Mouse (Mus musculus) cerebellum, postnatal 4 days (tissue): ENCODE measurements around the gene Enthd1.
"Not testable (repeated sequence)": the region's sequence is repeated elsewhere in the genome, so short reads cannot be mapped to it uniquely, and the experiment has no call there.

Experiments used
- DNase-seq, 2 experiments: peaks; one replicate each; pipeline ENCODE4 v3.0.0; 2022; ENCODE audit warnings: low spot score in 2 of 2, mixed read lengths in 1 of 2

Enthd1 gene

GRCm38 (mm10) chr15:80538075-80538474 is 26.9 kb downstream of the Enthd1 start:
- no peak for DNase-seq

GRCm38 (mm10) chr15:80536051-80536450 is 28.9 kb downstream of the Enthd1 start:
- no peak for DNase-seq

- DNase-seq = no peak
Observed at GRCm38 (mm10) chr15:80533274-80533673, 31.7 kb downstream of the Enthd1 start.

GRCm38 (mm10) chr15:80532281-80533072 is 32.5 kb downstream of the Enthd1 start:
- no peak for DNase-seq

- no peak for DNase-seq
Observed at GRCm38 (mm10) chr15:80531026-80531425, 33.9 kb downstream of the Enthd1 start.

- no peak for DNase-seq
Observed at GRCm38 (mm10) chr15:80529955-80530869, 34.7 kb downstream of the Enthd1 start.

- DNase-seq = no peak
Observed at GRCm38 (mm10) chr15:80521661-80522388, 43.1 kb downstream of the Enthd1 start.

- DNase-seq = no peak
Observed at GRCm38 (mm10) chr15:80519931-80520330, 45.0 kb downstream of the Enthd1 start.

GRCm38 (mm10) chr15:80518567-80519223 is 46.3 kb downstream of the Enthd1 start:
- DNase-seq = no peak

- DNase-seq = peak in 1 of 2 experiments; percentile 38
Observed at GRCm38 (mm10) chr15:80517996-80518395, 47.0 kb downstream of the Enthd1 start.

- DNase-seq = no peak
Observed at GRCm38 (mm10) chr15:80516525-80516924, 48.4 kb downstream of the Enthd1 start.

- no peak for DNase-seq
Observed at GRCm38 (mm10) chr15:80505086-80505485, 59.9 kb downstream of the Enthd1 start.

GRCm38 (mm10) chr15:80503155-80503554 is 61.8 kb downstream of the Enthd1 start:
- DNase-seq = not testable (repeated sequence)

- no peak for DNase-seq
Observed at GRCm38 (mm10) chr15:80502741-80503140, 62.2 kb downstream of the Enthd1 start.

GRCm38 (mm10) chr15:80501106-80502096 is 63.6 kb downstream of the Enthd1 start:
- no peak for DNase-seq

GRCm38 (mm10) chr15:80500426-80500825 is 64.5 kb downstream of the Enthd1 start:
- DNase-seq = no peak

- not testable (repeated sequence) for DNase-seq
Observed at GRCm38 (mm10) chr15:80497733-80498132, 67.2 kb downstream of the Enthd1 start.

- DNase-seq = no peak
Observed at GRCm38 (mm10) chr15:80491505-80491904, 73.5 kb downstream of the Enthd1 start.

GRCm38 (mm10) chr15:80490151-80490550 is 74.8 kb downstream of the Enthd1 start:
- no peak for DNase-seq

GRCm38 (mm10) chr15:80488658-80489057 is 76.3 kb downstream of the Enthd1 start:
- no peak for DNase-seq
